Mouse (Mus musculus): Measurements from ENCODE around the gene Hddc2.

- no peak for TF ChIP-seq CTCF (IDR thresholded peaks at IDR 0.05; ENCODE audit: control insufficient read depth, insufficient read depth, insufficient replicate concordance, low read depth, low read length)
- TF ChIP-seq POLR2A (IDR thresholded peaks at IDR 0.05; ENCODE audit: control insufficient read depth, low read depth, low read length): no peak
These were observed 46.6 kb downstream of the Hddc2 start for GRCm38 (mm10) chr10:31359749-31360148.
